Comparison of ENCODE assay signal across 17 mouse cellular contexts in genomic region chr3:15231433-15231832, GRCm38 (mm10).
DNase-seq lines count a peak whose midpoint lies in the region; ATAC-seq lines count a peak whose summit lies in the region.
"Had no signal": no experiment of that assay in that cellular context is flagged by ENCODE, and none has a peak within 500 bp of the region (broad histone marks: within the 10 kb centered on the region; RNA-seq: fewer than 3 reads in every experiment).

No protein-coding gene starts in this region.

- intact Hi-C loops in gastrocnemius, postnatal 14 days (cut with DNase I; ENCODE audit: low total_unique reads): no loop called here

- peak; percentile 24 for DNase-seq in retina, postnatal 1 day
- DNase-seq in retina, embryonic 14.5 days (ENCODE audit: low spot score): no peak
- peak; percentile 91 for DNase-seq in Muller cell, postnatal 12 days (ENCODE audit: inconsistent ontology term)
- DNase-seq in left cerebral cortex, adult 8-10 months (ENCODE audit: low spot score in 2 of 2): no peak
- no peak for DNase-seq in gastrocnemius, postnatal 14 days
- no peak for DNase-seq in layer of hippocampus, adult 9-11 months
- DNase-seq: adrenal gland, adult 8-10 months; adrenal gland, postnatal 36 days; B cell, adult 2 months; cerebellum, adult 11 months; cerebellum, adult 8-10 months; cerebellum, postnatal 14 days; gastrocnemius, postnatal 10 days; heart, adult 2 months had no signal

- ATAC-seq in hematopoietic stem cell, adult 5-6 weeks (replicated peaks in 1 of 2; ENCODE audit: insufficient read depth in 1 of 2, low FRiP score in 2 of 2, low TSS enrichment in 1 of 2, low read depth in 1 of 2, poor library complexity in 2 of 2, severe bottlenecking in 2 of 2): peak; percentile 84 to 92
- ATAC-seq: forebrain, embryonic 16.5 days; intestine, embryonic 16.5 days had no signal

Comparison
In these comparisons a context has a peak if more than half of its experiments do, and no peak if none do; other contexts are left out.
1. DNase-seq: peak in retina, postnatal 1 day (single experiment) and Muller cell, postnatal 12 days (single experiment); none in retina, embryonic 14.5 days (single experiment), left cerebral cortex, adult 8-10 months (0 of 2), gastrocnemius, postnatal 14 days (single experiment) and layer of hippocampus, adult 9-11 months (single experiment).